Mouse (Mus musculus): ENCODE data around the gene Cck. TPM values are rescaled to one million over a fixed set of nuclear protein-coding genes. Genes with fewer than 3 reads are reported as not detected.

Cck gene
- not detected in 2 replicates for polyA plus RNA-seq (2012; ENCODE audit: low replicate concordance)

DNA sequence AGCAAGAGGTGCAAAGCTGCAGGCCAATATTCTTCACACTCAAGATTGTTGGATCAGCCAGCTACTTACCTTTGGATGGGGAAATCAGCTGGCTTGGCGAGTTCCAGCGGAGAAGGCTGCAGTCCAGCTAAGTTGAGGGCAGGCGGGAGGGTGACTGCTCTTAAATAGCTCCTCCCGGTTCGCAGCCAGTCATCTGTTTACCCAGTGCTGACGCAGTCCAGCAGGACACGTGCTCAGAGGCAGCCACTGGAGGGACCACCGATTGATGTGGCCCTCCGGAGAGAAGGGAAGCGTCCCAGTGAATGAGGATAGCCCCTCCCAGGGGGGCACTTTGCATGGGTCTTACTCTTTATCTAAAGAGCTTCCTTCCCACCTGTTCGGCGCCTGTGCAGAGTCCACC lies at the start of gene Cck:
TSS of gene Cck (minus strand) at position 166 of the 400 bp plus-strand sequence.

Other genes starting within 250 kb of the Cck start
- gene Ulk4, start 218.5 kb downstream of the Cck start, polyA plus RNA-seq (2012; ENCODE audit: low replicate concordance) = 0.43 TPM in 1 of 2 replicates, not detected in the other
- 43.9 and 72.6 TPM in 2 replicates for gene Trak1, start 198.2 kb downstream of the Cck start, polyA plus RNA-seq (2012; ENCODE audit: low replicate concordance)
- not detected in 2 replicates for gene Lyzl4, start 146.4 kb upstream of the Cck start, polyA plus RNA-seq (2012; ENCODE audit: low replicate concordance)
- 16.1 and 29.3 TPM in 2 replicates for gene Vipr1, start 147.0 kb upstream of the Cck start, polyA plus RNA-seq (2012; ENCODE audit: low replicate concordance)
- 11.5 and 19.4 TPM in 2 replicates for gene Sec22c, start 209.8 kb upstream of the Cck start, polyA plus RNA-seq (2012; ENCODE audit: low replicate concordance)
- gene Ss18l2, start 214.6 kb upstream of the Cck start, polyA plus RNA-seq (2012; ENCODE audit: low replicate concordance) = 8.2 and 9.0 TPM in 2 replicates
- gene Nktr, start 223.5 kb upstream of the Cck start, polyA plus RNA-seq (2012; ENCODE audit: low replicate concordance) = 46.0 and 57.6 TPM in 2 replicates